Mouse (Mus musculus): Measurements from ENCODE around the gene Dusp3. TPM values are rescaled to one million over a fixed set of nuclear protein-coding genes. Genes with fewer than 3 reads are reported as not detected.
A peak's percentile ranks its signal among the peaks of the same experiment; 100 is the strongest.

Dusp3 gene
- polyA plus RNA-seq, 1 experiment from 2014 or later = 25.0 TPM

DNA sequence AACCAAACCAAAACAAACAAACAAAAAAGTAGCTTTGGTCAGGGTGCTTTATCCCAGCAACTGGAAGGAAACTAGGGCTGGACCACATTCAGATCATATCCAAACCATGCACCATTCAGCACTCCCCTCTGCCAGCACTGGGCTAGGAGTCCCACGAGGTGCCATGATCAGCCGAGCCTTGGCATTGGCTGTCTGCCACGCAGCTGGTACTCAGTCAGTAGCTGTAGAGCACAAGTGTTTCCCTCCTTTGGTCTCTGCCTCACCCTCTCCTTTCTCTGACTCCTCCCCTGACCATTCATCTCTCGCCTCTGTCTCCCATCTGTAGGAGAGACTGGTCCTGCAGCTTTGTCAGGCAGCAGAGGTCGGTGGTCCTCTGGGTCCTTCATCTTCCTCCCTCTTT is 29.3 kb downstream of the Dusp3 start:
- H3K27me3 ChIP-seq (replicated peaks) = peaks cover 19% of the 10 kb centered on the region
- no peak overlapping the region for H3K4me3 ChIP-seq (replicated peaks)
- H3K27ac ChIP-seq = no peak overlapping the region
- H3K4me2 ChIP-seq = no peak overlapping the region
- H3K36me3 ChIP-seq = no peaks in the 10 kb centered on the region
- no peak for ATAC-seq (ENCODE audit: insufficient read depth, low FRiP score, low read depth)
- H3K4me1 ChIP-seq = peaks cover 9% of the 10 kb centered on the region; the same call in 1 of the 2 replicates
- 63% methylated on average over 5 of the region's 5 CpGs for WGBS
- H3K9ac ChIP-seq = no peak overlapping the region
- no peaks in the 10 kb centered on the region for H3K9me3 ChIP-seq

DNA sequence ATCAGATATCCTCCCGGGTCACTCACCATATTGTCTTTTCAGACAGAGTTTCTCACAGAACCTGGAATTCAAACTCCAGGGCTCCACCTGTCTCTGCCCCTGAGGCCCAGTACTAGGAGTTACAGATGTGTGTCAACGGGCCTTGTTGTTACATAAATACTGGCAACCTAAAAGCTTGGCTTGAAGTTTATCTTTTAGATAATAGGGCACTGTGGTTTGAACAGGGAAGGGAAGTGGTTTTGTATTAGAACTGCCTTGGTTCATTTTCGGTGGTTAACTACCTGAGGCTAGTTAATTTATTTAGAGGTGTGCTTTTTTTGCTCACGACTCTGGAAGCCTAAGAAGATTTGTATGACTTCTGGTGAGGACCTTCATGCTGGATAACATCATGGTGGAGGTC is 33.4 kb downstream of the Dusp3 start:
- peaks cover 11% of the 10 kb centered on the region; the same call in 1 of the 2 replicates for H3K4me1 ChIP-seq
- no peaks in the 10 kb centered on the region for H3K27me3 ChIP-seq (replicated peaks)
- peak overlapping the region; percentile 36 for H3K4me2 ChIP-seq
- no peaks in the 10 kb centered on the region for H3K36me3 ChIP-seq
- H3K9me3 ChIP-seq = no peaks in the 10 kb centered on the region
- ATAC-seq (ENCODE audit: insufficient read depth, low FRiP score, low read depth) = no peak
- 44% methylated on average over 4 of the region's 4 CpGs for WGBS
- peak overlapping the region; percentile 63; the same call in 1 of the 2 replicates for H3K27ac ChIP-seq
- H3K9ac ChIP-seq = no peak overlapping the region
- H3K4me3 ChIP-seq (replicated peaks) = no peak overlapping the region

DNA sequence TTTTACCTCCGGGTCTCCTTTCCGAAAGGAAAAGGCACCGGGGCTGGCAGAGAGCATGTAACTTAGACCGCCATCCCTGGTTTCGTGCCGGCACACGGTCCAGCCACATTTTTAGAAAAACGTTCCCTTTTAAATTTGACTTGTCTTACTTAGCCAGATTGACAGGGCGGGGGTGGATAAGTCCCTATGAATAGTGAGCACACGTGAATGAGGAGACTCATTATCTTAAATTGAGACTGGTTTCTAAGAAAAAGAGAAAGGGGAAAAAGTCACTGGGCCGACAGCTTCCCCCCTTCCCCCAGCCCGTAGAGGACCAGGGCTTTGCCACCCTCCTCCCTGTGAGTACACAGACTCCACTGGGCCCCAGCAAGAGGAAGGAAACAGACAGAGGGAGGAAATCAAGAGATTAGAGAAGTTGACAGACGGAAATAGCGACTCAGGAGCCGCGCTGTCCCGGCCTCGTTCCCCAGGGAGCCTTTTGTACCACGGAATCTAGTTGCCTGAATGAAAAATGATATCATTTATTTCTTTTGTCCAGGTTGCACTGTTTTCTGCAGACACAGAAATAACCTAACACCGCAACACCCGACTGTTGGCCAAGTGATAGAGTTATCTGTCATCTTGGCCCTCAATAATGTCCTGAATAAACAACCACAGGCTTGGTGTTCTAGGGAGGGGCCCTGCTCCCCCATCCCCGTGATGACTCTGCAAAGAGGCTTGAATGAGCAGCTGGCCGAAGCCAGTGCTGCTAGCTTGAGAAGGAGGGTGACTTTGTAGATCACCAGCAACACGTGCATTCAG is 34.1 kb downstream of the Dusp3 start:
- Histone ChIP-seq H3K27ac (peak overlapping the region; percentile 63; the same call in 1 of the 2 replicates), H3K9me3 (no peaks in the 10 kb centered on the region), H3K36me3 (no peaks in the 10 kb centered on the region), H3K9ac (no peak overlapping the region), H3K27me3 (replicated peaks) (no peaks in the 10 kb centered on the region), H3K4me2 (peak overlapping the region; percentile 36), H3K4me3 (replicated peaks) (peak overlapping the region; percentile 3; the same call in 1 of the 2 replicates), H3K4me1 (peaks cover 11% of the 10 kb centered on the region; the same call in 1 of the 2 replicates)
- WGBS = 20% methylated on average over 24 of the region's 24 CpGs
- peak; percentile 60; the same call in 1 of the 2 replicates for ATAC-seq (ENCODE audit: insufficient read depth, low FRiP score, low read depth)

DNA sequence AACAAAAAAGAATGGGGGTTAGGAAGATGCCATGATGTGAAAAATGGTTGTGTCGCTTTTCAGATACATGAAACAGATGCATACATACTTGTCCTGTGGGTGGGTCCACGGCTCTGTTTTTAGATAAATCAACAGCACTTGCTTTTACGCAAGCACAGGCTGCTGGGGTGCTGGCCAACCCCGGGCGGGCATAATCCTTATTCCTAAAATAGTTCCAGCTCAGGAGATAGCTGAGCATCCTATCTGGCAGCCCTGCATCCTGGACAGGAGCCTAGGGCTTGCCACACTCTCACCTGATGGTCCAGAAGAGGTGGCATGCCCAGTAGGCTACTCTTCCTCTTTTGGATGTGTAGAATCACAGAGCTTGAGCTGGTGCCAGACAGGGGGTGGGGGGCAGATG is 36.8 kb downstream of the Dusp3 start:
- Histone ChIP-seq H3K4me3 (replicated peaks) (no peak overlapping the region), H3K4me2 (no peak overlapping the region), H3K27ac (no peak overlapping the region), H3K9ac (no peak overlapping the region), H3K36me3 (no peaks in the 10 kb centered on the region), H3K4me1 (peaks cover 11% of the 10 kb centered on the region; the same call in 1 of the 2 replicates), H3K9me3 (no peaks in the 10 kb centered on the region), H3K27me3 (replicated peaks) (no peaks in the 10 kb centered on the region)
- no peak for ATAC-seq (ENCODE audit: insufficient read depth, low FRiP score, low read depth)
- WGBS = 70% methylated on average over 5 of the region's 5 CpGs

DNA sequence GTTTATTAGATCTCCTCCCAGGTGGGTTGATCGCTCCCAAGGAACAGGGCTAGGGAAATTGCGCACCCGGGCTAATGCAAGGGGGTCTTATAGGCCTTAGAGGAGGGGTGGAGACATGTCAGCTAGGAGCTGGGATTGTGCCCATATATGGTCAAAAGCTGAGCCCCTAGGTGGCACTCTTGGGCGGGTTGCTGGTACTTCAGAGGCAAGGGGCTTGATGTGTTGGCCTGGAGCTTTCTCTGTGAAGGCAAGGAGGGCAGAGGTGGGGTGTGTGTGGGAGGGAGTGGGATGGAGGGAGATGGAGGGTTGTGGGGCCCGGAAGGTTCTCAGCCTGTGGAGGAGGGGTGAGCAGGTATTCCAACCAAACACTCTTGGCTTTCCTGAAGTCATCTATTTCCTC is 40.3 kb downstream of the Dusp3 start:
- Histone ChIP-seq H3K4me1 (no peaks in the 10 kb centered on the region), H3K4me3 (replicated peaks) (no peak overlapping the region), H3K9ac (no peak overlapping the region), H3K27ac (no peak overlapping the region), H3K9me3 (no peaks in the 10 kb centered on the region), H3K36me3 (no peaks in the 10 kb centered on the region), H3K4me2 (no peak overlapping the region), H3K27me3 (replicated peaks) (no peaks in the 10 kb centered on the region)
- no peak for ATAC-seq (ENCODE audit: insufficient read depth, low FRiP score, low read depth)
- 37% methylated on average over 5 of the region's 5 CpGs for WGBS

DNA sequence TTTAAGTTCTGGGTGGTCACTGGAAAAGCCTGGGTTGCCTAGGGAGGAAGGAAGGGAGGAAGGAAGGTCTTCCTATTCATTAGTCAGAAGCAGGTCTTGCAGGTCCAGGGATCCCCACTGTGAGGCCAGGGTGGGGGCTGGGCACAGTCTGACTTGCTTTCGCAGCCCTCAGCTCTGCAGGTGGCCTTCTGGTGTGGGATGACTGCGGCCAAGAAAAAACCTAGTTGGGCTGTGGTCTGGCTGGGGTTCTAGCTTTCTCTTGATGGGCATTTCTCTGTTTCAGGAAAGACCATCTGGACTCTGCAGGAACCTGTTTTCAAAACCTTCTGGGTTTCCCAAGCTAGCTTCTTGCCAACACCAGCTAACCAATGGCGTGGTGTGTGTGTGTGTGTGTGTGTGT is 43.8 kb downstream of the Dusp3 start:
- no peak for ATAC-seq (ENCODE audit: insufficient read depth, low FRiP score, low read depth)
- no peaks in the 10 kb centered on the region for H3K9me3 ChIP-seq
- no peak overlapping the region for H3K27ac ChIP-seq
- H3K4me3 ChIP-seq (replicated peaks) = no peak overlapping the region
- no peaks in the 10 kb centered on the region for H3K36me3 ChIP-seq
- H3K9ac ChIP-seq = no peak overlapping the region
- 0 out of 2 replicates have a peak, but pooled peaks cover 8% of the 10 kb centered on the region for H3K27me3 ChIP-seq (replicated peaks)
- H3K4me2 ChIP-seq = no peak overlapping the region
- no peaks in the 10 kb centered on the region for H3K4me1 ChIP-seq
- 37% methylated on average over 3 of the region's 3 CpGs for WGBS

DNA sequence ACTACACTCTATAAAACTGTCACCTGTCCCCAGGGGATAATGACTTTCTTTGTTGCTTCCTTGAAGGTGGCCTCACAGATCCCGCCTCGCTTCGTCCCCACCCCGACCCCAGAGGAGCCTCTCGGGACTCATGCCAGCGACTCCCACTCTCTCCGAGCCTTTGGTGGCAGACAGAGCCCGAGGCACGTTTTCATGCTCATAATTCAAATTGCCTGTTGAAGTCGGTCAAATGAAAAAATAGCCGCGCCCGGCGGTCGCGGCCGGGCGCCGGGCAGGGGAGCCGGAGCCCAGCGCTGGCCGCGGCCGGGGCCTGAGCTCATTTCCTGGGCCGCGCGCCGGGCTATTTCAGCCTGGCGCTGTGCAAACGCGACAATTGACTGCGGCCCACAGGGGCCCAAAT is 49.7 kb downstream of the Dusp3 start:
- H3K36me3 ChIP-seq = no peaks in the 10 kb centered on the region
- H3K9me3 ChIP-seq = no peaks in the 10 kb centered on the region
- H3K27ac ChIP-seq = no peak overlapping the region
- H3K4me1 ChIP-seq = no peaks in the 10 kb centered on the region; the same call in 1 of the 2 replicates
- peak overlapping the region; percentile 43 for H3K4me3 ChIP-seq (replicated peaks)
- peak overlapping the region; percentile 86 for H3K4me2 ChIP-seq
- H3K9ac ChIP-seq = peak overlapping the region; percentile 25; the same call in 1 of the 2 replicates
- H3K27me3 ChIP-seq (replicated peaks) = 0 out of 2 replicates have a peak, but pooled peaks cover 13% of the 10 kb centered on the region
- under 1% methylated on average over 32 of the region's 32 CpGs for WGBS
- ATAC-seq (ENCODE audit: insufficient read depth, low FRiP score, low read depth) = no peak

DNA sequence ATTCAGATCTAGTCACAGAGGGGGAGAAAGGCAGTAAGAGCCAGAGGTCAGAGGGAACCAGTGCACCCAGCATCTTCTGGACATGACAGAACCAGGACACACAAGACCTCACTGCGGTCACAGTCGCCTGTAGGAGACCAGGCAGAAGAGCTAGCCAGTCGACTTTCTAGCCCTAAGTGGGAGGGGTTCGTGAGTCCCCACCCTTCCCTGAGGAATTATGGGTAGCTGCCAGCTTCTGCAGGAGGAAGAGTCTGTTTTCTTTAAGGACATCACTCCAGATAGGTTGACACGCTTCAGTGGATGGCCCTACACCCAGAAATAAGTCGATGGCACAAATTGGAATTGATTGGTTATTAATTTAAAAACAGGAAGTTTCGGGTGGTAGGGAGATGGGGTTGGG is 50.4 kb downstream of the Dusp3 start:
- Histone ChIP-seq H3K4me1 (no peaks in the 10 kb centered on the region; the same call in 1 of the 2 replicates), H3K4me2 (no peak overlapping the region; the same call in 1 of the 2 replicates), H3K9ac (no peak overlapping the region), H3K9me3 (no peaks in the 10 kb centered on the region), H3K27ac (no peak overlapping the region), H3K27me3 (replicated peaks) (0 out of 2 replicates have a peak, but pooled peaks cover 13% of the 10 kb centered on the region), H3K4me3 (replicated peaks) (no peak overlapping the region), H3K36me3 (no peaks in the 10 kb centered on the region)
- no peak for ATAC-seq (ENCODE audit: insufficient read depth, low FRiP score, low read depth)
- WGBS = 43% methylated on average over 7 of the region's 7 CpGs

DNA sequence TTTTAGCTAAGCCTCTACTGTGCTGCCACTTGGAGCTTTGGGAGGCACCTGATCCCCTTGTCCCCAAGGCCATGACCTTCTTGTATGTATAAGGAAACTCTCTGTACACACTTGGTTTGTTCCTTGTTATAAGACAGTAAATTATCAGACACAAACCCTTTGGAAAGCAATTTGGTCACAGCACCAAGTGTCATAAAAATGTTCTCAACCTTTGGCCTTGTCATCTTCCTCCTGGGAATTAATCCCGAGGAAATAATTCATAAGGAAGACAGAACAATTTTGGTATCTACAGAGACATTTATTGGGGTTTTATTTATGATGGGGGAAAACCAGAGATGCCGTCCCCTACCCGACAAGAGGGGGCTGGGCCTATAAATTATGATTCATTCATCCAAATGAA is 51.1 kb downstream of the Dusp3 start:
- H3K27me3 ChIP-seq (replicated peaks) = 0 out of 2 replicates have a peak, but pooled peaks cover 13% of the 10 kb centered on the region
- no peak overlapping the region for H3K27ac ChIP-seq
- no peak for ATAC-seq (ENCODE audit: insufficient read depth, low FRiP score, low read depth)
- WGBS = 80% methylated on average over 3 of the region's 3 CpGs
- H3K4me2 ChIP-seq = no peak overlapping the region
- H3K36me3 ChIP-seq = no peaks in the 10 kb centered on the region
- no peaks in the 10 kb centered on the region for H3K9me3 ChIP-seq
- no peaks in the 10 kb centered on the region; the same call in 1 of the 2 replicates for H3K4me1 ChIP-seq
- H3K9ac ChIP-seq = no peak overlapping the region
- no peak overlapping the region for H3K4me3 ChIP-seq (replicated peaks)

DNA sequence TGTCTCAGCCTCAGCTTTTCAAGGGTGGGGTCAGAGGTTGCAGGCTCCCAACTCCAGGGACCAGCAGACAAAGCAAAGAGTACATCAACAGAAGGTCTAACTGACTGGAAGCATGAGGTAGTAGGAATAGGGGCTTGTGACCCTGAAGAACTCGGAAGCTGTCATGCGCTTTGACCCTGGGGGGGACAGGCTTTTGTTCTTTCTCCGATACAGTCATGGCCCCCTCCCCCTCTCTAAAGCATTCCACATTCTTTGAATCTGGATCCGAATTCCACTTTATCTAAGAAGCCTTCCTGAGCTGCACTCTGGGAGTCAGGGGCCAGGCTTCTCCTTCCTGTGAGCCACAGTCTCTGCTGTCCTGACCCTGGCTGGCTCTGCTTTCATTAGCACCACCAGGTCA is 54.8 kb downstream of the Dusp3 start:
- 41% methylated on average over 4 of the region's 4 CpGs for WGBS
- Histone ChIP-seq H3K27ac (no peak overlapping the region), H3K36me3 (no peaks in the 10 kb centered on the region), H3K27me3 (replicated peaks) (0 out of 2 replicates have a peak, but pooled peaks cover 4% of the 10 kb centered on the region), H3K9me3 (no peaks in the 10 kb centered on the region), H3K4me2 (no peak overlapping the region), H3K4me3 (replicated peaks) (no peak overlapping the region), H3K9ac (no peak overlapping the region), H3K4me1 (peaks cover 5% of the 10 kb centered on the region; the same call in 1 of the 2 replicates)
- no peak for ATAC-seq (ENCODE audit: insufficient read depth, low FRiP score, low read depth)

DNA sequence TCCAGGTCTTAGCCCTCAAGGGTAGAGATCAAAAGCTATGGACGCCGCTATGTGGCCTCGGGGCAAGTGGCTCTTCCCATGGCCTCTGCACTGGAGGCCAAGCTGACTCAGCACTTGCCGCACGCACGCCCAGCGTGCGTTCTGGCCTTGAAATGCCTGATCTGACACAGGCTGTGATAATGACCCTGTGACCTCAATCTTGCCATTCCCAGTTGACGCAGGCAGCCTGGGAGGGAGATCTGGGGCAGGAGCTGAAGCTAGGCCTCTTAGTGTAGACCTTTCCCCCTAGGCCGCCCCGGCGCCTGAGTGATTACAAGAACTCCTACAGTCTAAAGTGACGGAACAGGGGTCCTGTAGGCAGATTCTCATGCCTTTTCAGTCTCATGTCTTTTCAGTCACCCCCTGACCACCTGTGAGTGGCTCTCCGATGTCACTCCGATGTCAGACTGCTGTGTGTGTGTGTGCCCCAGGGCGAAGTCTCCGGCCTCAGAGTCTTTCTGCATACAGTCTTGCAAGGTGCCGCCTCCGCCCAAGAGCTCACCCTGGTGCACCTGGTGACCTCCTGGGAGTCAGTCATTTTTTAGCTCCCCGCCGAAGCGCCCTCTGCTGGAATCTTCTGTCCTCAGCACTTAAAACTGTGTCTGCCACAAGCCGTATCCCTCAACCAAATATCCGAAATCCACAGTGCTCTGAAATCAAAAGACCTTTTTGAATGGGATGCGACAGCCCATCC is 58.6 kb downstream of the Dusp3 start:
- WGBS = 29% methylated on average over 25 of the region's 25 CpGs
- no peak overlapping the region for H3K9ac ChIP-seq
- no peak for ATAC-seq (ENCODE audit: insufficient read depth, low FRiP score, low read depth)
- no peaks in the 10 kb centered on the region for H3K9me3 ChIP-seq
- H3K36me3 ChIP-seq = no peaks in the 10 kb centered on the region
- no peak overlapping the region for H3K27ac ChIP-seq
- no peak overlapping the region for H3K4me3 ChIP-seq (replicated peaks)
- no peaks in the 10 kb centered on the region; the same call in 1 of the 2 replicates for H3K27me3 ChIP-seq (replicated peaks)
- 0 out of 2 replicates have a peak, but pooled peaks cover 5% of the 10 kb centered on the region for H3K4me1 ChIP-seq
- no peak overlapping the region for H3K4me2 ChIP-seq

Measured in stomach, embryonic 15.5 days (tissue).